ENCODE assay signal across 10 mouse cellular contexts in the genomic region with DNA sequence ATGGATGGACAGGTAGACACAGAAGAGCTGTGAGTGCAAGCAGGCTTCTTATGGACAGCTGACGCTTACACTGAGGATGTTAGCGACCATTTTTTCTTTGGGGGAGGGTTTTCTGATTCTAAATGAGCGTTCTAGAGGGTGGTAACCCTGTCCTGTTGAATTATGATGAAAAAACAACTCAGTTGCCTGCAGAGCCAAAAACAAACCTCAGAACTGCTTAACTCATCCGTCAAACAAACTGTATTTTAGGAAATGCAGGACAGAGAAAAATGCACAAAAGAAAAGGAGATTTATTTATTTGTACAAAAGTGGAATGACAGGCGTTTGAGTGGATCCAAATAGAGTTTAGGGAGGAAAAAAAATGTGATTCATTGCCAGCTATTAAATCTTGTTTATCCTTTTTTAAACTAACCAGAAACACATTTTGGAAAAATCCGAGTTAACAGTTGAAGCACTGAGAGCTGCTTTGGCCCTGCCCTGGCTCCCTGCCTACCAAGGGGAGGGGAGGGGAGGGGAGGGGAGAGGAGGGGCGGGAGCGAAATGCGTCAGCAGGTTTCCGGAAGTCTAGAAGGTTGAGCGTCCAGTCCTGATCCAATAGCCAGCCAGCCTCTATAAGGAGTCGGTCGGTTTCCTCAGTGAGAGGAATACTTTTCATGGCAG. TPM values are rescaled to one million over a fixed set of nuclear protein-coding genes. Genes with fewer than 3 reads are reported as not detected.
DNase-seq lines count a peak whose midpoint lies in the region; ATAC-seq lines count a peak whose summit lies in the region.
"Had no signal": no experiment of that assay in that cellular context is flagged by ENCODE, and none has a peak within 500 bp of the region (broad histone marks: within the 10 kb centered on the region; RNA-seq: fewer than 3 reads in every experiment).

No protein-coding gene starts in this region.

- H3K27ac ChIP-seq in heart, embryonic 14.5 days (replicated peaks in 1 of 2; ENCODE audit: control insufficient read depth in 1 of 2, insufficient read depth in 1 of 2, low read depth in 2 of 2, low read length in 2 of 2): no peak overlapping the region
- no peak overlapping the region for H3K27ac ChIP-seq in heart, embryonic 16.5 days (ENCODE audit: low read length)
- H3K27ac ChIP-seq in limb, embryonic 13.5 days: no peak overlapping the region
- H3K27ac ChIP-seq: forebrain, embryonic 10.5 days had no signal

- no peak overlapping the region for H3K9ac ChIP-seq in heart, embryonic 14.5 days (ENCODE audit: low read length)
- no peak overlapping the region for H3K9ac ChIP-seq in heart, embryonic 16.5 days (ENCODE audit: low read length)
- H3K9ac ChIP-seq in limb, embryonic 13.5 days: no peak overlapping the region

- no peak overlapping the region for H3K4me3 ChIP-seq in heart, embryonic 14.5 days (ENCODE audit: control insufficient read depth in 1 of 2, insufficient read depth in 1 of 2, low read depth in 1 of 2, low read length in 2 of 2)
- H3K4me3 ChIP-seq in heart, embryonic 16.5 days (ENCODE audit: low read length): no peak overlapping the region
- no peak overlapping the region for H3K4me3 ChIP-seq in limb, embryonic 13.5 days
- H3K4me3 ChIP-seq: forebrain, embryonic 10.5 days had no signal

- intact Hi-C loops in heart, postnatal 36 days (cut with DNase I): no loop called here

- no peaks in the 10 kb centered on the region for H3K36me3 ChIP-seq in heart, embryonic 14.5 days (ENCODE audit: control insufficient read depth, insufficient read depth, low read length)
- H3K36me3 ChIP-seq in heart, embryonic 16.5 days (ENCODE audit: control insufficient read depth, insufficient read depth): no peaks in the 10 kb centered on the region
- H3K36me3 ChIP-seq in limb, embryonic 13.5 days: no peaks in the 10 kb centered on the region
- H3K36me3 ChIP-seq: forebrain, embryonic 10.5 days; G1E had no signal

- DNase-seq in heart, postnatal 36 days: no peak
- DNase-seq in NIH3T3 (ENCODE audit: low read depth): peak; percentile 92
- no peak for DNase-seq in spleen, postnatal 4 days (ENCODE audit: low spot score in 2 of 2)
- DNase-seq in layer of hippocampus, adult 8-10 months (ENCODE audit: low spot score in 2 of 2): no peak
- no peak for DNase-seq in gastrocnemius, postnatal 4 days (ENCODE audit: low spot score in 2 of 2)

- ATAC-seq in heart, embryonic 14.5 days (ENCODE audit: insufficient number of reproducible peaks, insufficient read depth, low FRiP score, low read depth): no peak
- ATAC-seq in heart, embryonic 16.5 days (replicated peaks; ENCODE audit: extremely low read depth, insufficient read depth, low FRiP score): no peak
- ATAC-seq in limb, embryonic 13.5 days (ENCODE audit: low FRiP score, low read depth): peak; percentile 62; the same call in 1 of the 2 replicates

- H3K4me2 ChIP-seq in heart, embryonic 14.5 days (ENCODE audit: low read length): peak overlapping the region; percentile 34; the same call in 1 of the 2 replicates
- 0 out of 2 replicates have a peak overlapping the region, but pooled peaks have one; percentile 19 for H3K4me2 ChIP-seq in heart, embryonic 16.5 days (ENCODE audit: low read depth, low read length)
- peak overlapping the region; percentile 23; the same call in 1 of the 2 replicates for H3K4me2 ChIP-seq in limb, embryonic 13.5 days (replicated peaks)

- H3K4me1 ChIP-seq in heart, embryonic 14.5 days (ENCODE audit: control insufficient read depth in 2 of 2, insufficient read depth in 2 of 2, low read length in 2 of 2): no peaks in the 10 kb centered on the region
- no peaks in the 10 kb centered on the region for H3K4me1 ChIP-seq in heart, embryonic 16.5 days (ENCODE audit: control insufficient read depth, insufficient read depth, low read length)
- peaks cover 12% of the 10 kb centered on the region for H3K4me1 ChIP-seq in limb, embryonic 13.5 days
- H3K4me1 ChIP-seq: forebrain, embryonic 10.5 days had no signal

- WGBS in heart, embryonic 14.5 days: 41% methylated on average over 13 of the region's 13 CpGs
- 45% methylated on average over 13 of the region's 13 CpGs for WGBS in heart, embryonic 16.5 days
- WGBS in limb, embryonic 13.5 days: 36% methylated on average over 13 of the region's 13 CpGs

- H3K27me3 ChIP-seq in heart, embryonic 14.5 days (ENCODE audit: control insufficient read depth, insufficient read depth, low read length): no peaks in the 10 kb centered on the region
- H3K27me3 ChIP-seq in heart, embryonic 16.5 days (ENCODE audit: control insufficient read depth, insufficient read depth, low read length): no peaks in the 10 kb centered on the region
- H3K27me3 ChIP-seq in limb, embryonic 13.5 days: peaks cover 9% of the 10 kb centered on the region

- H3K9me3 ChIP-seq in heart, embryonic 14.5 days (ENCODE audit: control insufficient read depth, low read length): 0 out of 2 replicates have a peak, but pooled peaks cover 4% of the 10 kb centered on the region
- H3K9me3 ChIP-seq in heart, embryonic 16.5 days (replicated peaks; ENCODE audit: control insufficient read depth, low read length): peaks cover 5% of the 10 kb centered on the region; the same call in 1 of the 2 replicates
- H3K9me3 ChIP-seq in limb, embryonic 13.5 days: 0 out of 2 replicates have a peak, but pooled peaks cover 3% of the 10 kb centered on the region
- H3K9me3 ChIP-seq: forebrain, embryonic 10.5 days; G1E had no signal

RNA-seq across cellular contexts. Expression of gene Gm10320, which starts 51.4 kb away (rescaled TPM):
- polyA plus RNA-seq in heart, embryonic 14.5 days (2014; fragmentation: Nextera tagmentation; extraction: Ambion mirVana): 0.81 and 1.2 TPM in 2 replicates
- not detected for total RNA-seq in heart, postnatal 36 days (2021)
- polyA plus RNA-seq in heart, embryonic 16.5 days (2015; fragmentation: Nextera tagmentation; extraction: Ambion mirVana): 0.76 and 1.9 TPM in 2 replicates
- polyA plus RNA-seq in limb, embryonic 13.5 days (2015; fragmentation: Nextera tagmentation; extraction: Ambion mirVana): 1.8 and 3.4 TPM in 2 replicates
- total RNA-seq in layer of hippocampus, adult 8-10 months (2022): not detected
- not detected for total RNA-seq in gastrocnemius, postnatal 4 days (2021)
